Mouse (Mus musculus) midbrain, embryonic 14.5 days (tissue): ENCODE measurements around the gene Mitf. TPM values are rescaled to one million over a fixed set of nuclear protein-coding genes. Genes with fewer than 3 reads are reported as not detected.

Experiments
- ATAC-seq: fragments of 200-750 bp; cut with Nextera tagmentation; 2 replicates; pipeline ENCODE4 v1.8.0; 2017; ENCODE audit warnings: moderate number of reproducible peaks, moderate library complexity; ENCODE audit not compliant: low FRiP score, low TSS enrichment
- DNase-seq: peaks from one replicate; pipeline ENCODE4 v3.0.0-alpha.2; 2015
- H3K27ac ChIP-seq: fragments of 300-500 bp; sonication (generic); replicated peaks from 2 replicates; pipeline ENCODE4 v1.5.1; 2014; ENCODE audit warnings: mild to moderate bottlenecking, low read depth, low read length, moderate library complexity
- H3K27me3 ChIP-seq: fragments of 300-500 bp; sonication (generic); 2 replicates; pipeline ENCODE4 v1.6.1; 2014; ENCODE audit warnings: low read length, control low read depth, mixed read lengths; ENCODE audit not compliant: control insufficient read depth, insufficient read depth
- H3K36me3 ChIP-seq: fragments of 300-500 bp; sonication (generic); 2 replicates; pipeline ENCODE4 v1.6.1; 2014; ENCODE audit warnings: low read length, control low read depth; ENCODE audit not compliant: control insufficient read depth, insufficient read depth
- H3K4me1 ChIP-seq: fragments of 300-500 bp; sonication (generic); 2 replicates; pipeline ENCODE4 v1.6.1; 2014; ENCODE audit warnings: mild to moderate bottlenecking, antibody characterized with exemption, low read length, control low read depth; ENCODE audit not compliant: control insufficient read depth, insufficient read depth
- H3K4me2 ChIP-seq: fragments of 300-500 bp; sonication (generic); 2 replicates; pipeline ENCODE4 v1.6.1; 2014; ENCODE audit warnings: mild to moderate bottlenecking, low read length, moderate library complexity
- H3K4me3 ChIP-seq: fragments of 300-500 bp; sonication (generic); replicated peaks from 2 replicates; pipeline ENCODE4 v1.5.1; 2014; ENCODE audit warnings: low read depth, low read length
- H3K9ac ChIP-seq: fragments of 300-500 bp; sonication (generic); replicated peaks from 2 replicates; pipeline ENCODE4 v1.6.1; 2014; ENCODE audit warnings: mild to moderate bottlenecking, low read length, moderate library complexity
- H3K9me3 ChIP-seq: fragments of 300-500 bp; sonication (generic); 2 replicates; pipeline ENCODE4 v1.6.1; 2016; ENCODE audit warnings: low read length, control low read depth, mixed read lengths; ENCODE audit not compliant: control insufficient read depth
- WGBS: fragments of 180-500 bp; shearing (Covaris S2); extraction: QIAGEN DNeasy Blood & Tissue Kit; methylation state at CpG from one replicate; pipeline ENCODE4 v1.1.7; 2014; 5-methylcytosine and 5-hydroxymethylcytosine counted together
- polyA plus RNA-seq: library from polyadenylated mRNA; unstranded; fragments of >200 nt; fragmentation: Nextera tagmentation; extraction: Ambion mirVana; gene quantifications from 2 replicates; pipeline ENCODE4 v1.2.1, GENCODE M21; 2014

Gene Mitf
- polyA plus RNA-seq, 1 experiment from 2014 or later: 0.74 TPM

- ATAC-seq (no peak), DNase-seq (no peak)
- Histone ChIP-seq H3K4me3 (no peak overlapping the region), H3K9ac (no peak overlapping the region), H3K27ac (no peak overlapping the region), H3K36me3 (no peaks in the 10 kb centered on the region), H3K9me3 (no peaks in the 10 kb centered on the region), H3K27me3 (no peaks in the 10 kb centered on the region), H3K4me2 (no peak overlapping the region), H3K4me1 (no peaks in the 10 kb centered on the region)
- WGBS: 66% methylated on average over 3 of the region's 3 CpGs
Measured at GRCm38 (mm10) chr6:97964750-97965149, 157.9 kb downstream of the Mitf start.

GRCm38 (mm10) chr6:97981668-97982067 is 174.8 kb downstream of the Mitf start:
- no peaks in the 10 kb centered on the region for H3K27me3 ChIP-seq
- no peak overlapping the region for H3K27ac ChIP-seq
- no peaks in the 10 kb centered on the region for H3K36me3 ChIP-seq
- 47% methylated on average over 9 of the region's 9 CpGs for WGBS
- no peak for DNase-seq
- ATAC-seq: no peak
- no peak overlapping the region for H3K4me2 ChIP-seq
- H3K9ac ChIP-seq: no peak overlapping the region
- no peak overlapping the region for H3K4me3 ChIP-seq
- H3K9me3 ChIP-seq: no peaks in the 10 kb centered on the region
- H3K4me1 ChIP-seq: no peaks in the 10 kb centered on the region

- no peaks in the 10 kb centered on the region for H3K36me3 ChIP-seq
- 69% methylated on average over 9 of the region's 9 CpGs for WGBS
- H3K9me3 ChIP-seq: no peaks in the 10 kb centered on the region
- no peak overlapping the region for H3K27ac ChIP-seq
- H3K4me1 ChIP-seq: no peaks in the 10 kb centered on the region
- DNase-seq: no peak
- no peaks in the 10 kb centered on the region for H3K27me3 ChIP-seq
- no peak overlapping the region for H3K4me3 ChIP-seq
- no peak for ATAC-seq
- no peak overlapping the region for H3K4me2 ChIP-seq
- H3K9ac ChIP-seq: no peak overlapping the region
Measured at GRCm38 (mm10) chr6:97985658-97986057, 178.8 kb downstream of the Mitf start.

- Histone ChIP-seq H3K4me2 (no peak overlapping the region), H3K36me3 (no peaks in the 10 kb centered on the region), H3K27ac (no peak overlapping the region), H3K27me3 (no peaks in the 10 kb centered on the region), H3K9me3 (no peaks in the 10 kb centered on the region), H3K4me1 (peaks cover 3% of the 10 kb centered on the region; the same call in 1 of the 2 replicates), H3K9ac (no peak overlapping the region), H3K4me3 (no peak overlapping the region)
- WGBS: 85% methylated on average over 3 of the region's 3 CpGs
- DNase-seq (no peak), ATAC-seq (no peak)
Measured at GRCm38 (mm10) chr6:97986417-97986816, 179.6 kb downstream of the Mitf start.

GRCm38 (mm10) chr6:97993507-97993906 is 186.7 kb downstream of the Mitf start:
- H3K9ac ChIP-seq: no peak overlapping the region
- no peak overlapping the region for H3K27ac ChIP-seq
- no peak overlapping the region for H3K4me3 ChIP-seq
- no peak overlapping the region for H3K4me2 ChIP-seq
- H3K27me3 ChIP-seq: no peaks in the 10 kb centered on the region
- H3K9me3 ChIP-seq: no peaks in the 10 kb centered on the region
- DNase-seq (no peak), ATAC-seq (no peak)
- H3K36me3 ChIP-seq: no peaks in the 10 kb centered on the region
- 94% methylated on average over 12 of the region's 12 CpGs for WGBS
- peaks cover 9% of the 10 kb centered on the region; the same call in 1 of the 2 replicates for H3K4me1 ChIP-seq

- Histone ChIP-seq H3K9me3 (no peaks in the 10 kb centered on the region), H3K4me1 (peaks cover 9% of the 10 kb centered on the region; the same call in 1 of the 2 replicates), H3K36me3 (no peaks in the 10 kb centered on the region), H3K9ac (no peak overlapping the region), H3K27me3 (no peaks in the 10 kb centered on the region), H3K27ac (no peak overlapping the region), H3K4me3 (no peak overlapping the region), H3K4me2 (no peak overlapping the region)
- no peak for DNase-seq
- WGBS: 73% methylated on average over 11 of the region's 11 CpGs
- no peak for ATAC-seq
Measured at GRCm38 (mm10) chr6:97995606-97996307, 188.9 kb downstream of the Mitf start.

- WGBS: 59% methylated on average over 4 of the region's 4 CpGs
Measured at GRCm38 (mm10) chr6:98001551-98001950, 194.7 kb downstream of the Mitf start.

GRCm38 (mm10) chr6:98003114-98003513 is 196.3 kb downstream of the Mitf start:
- Histone ChIP-seq H3K27me3 (0 out of 2 replicates have a peak, but pooled peaks cover 7% of the 10 kb centered on the region), H3K9me3 (no peaks in the 10 kb centered on the region), H3K4me1 (no peaks in the 10 kb centered on the region), H3K36me3 (no peaks in the 10 kb centered on the region), H3K9ac (no peak overlapping the region), H3K4me2 (no peak overlapping the region), H3K27ac (no peak overlapping the region), H3K4me3 (no peak overlapping the region)
- no peak for ATAC-seq
- peak; percentile 92 for DNase-seq
- 21% methylated on average over 3 of the region's 3 CpGs for WGBS

More at GRCm38 (mm10) chr6:98001551-98001950, 194.7 kb downstream of the Mitf start:
- no peaks in the 10 kb centered on the region for H3K9me3 ChIP-seq
- H3K27me3 ChIP-seq: 0 out of 2 replicates have a peak, but pooled peaks cover 7% of the 10 kb centered on the region
- no peak overlapping the region for H3K4me3 ChIP-seq
- ATAC-seq (no peak), DNase-seq (no peak)
- H3K4me1 ChIP-seq: no peaks in the 10 kb centered on the region
- no peak overlapping the region for H3K9ac ChIP-seq
- H3K27ac ChIP-seq: no peak overlapping the region
- H3K4me2 ChIP-seq: no peak overlapping the region
- H3K36me3 ChIP-seq: no peaks in the 10 kb centered on the region

- no peaks in the 10 kb centered on the region for H3K4me1 ChIP-seq
Measured at GRCm38 (mm10) chr6:98005566-98005965, 198.7 kb downstream of the Mitf start.

More at GRCm38 (mm10) chr6:98005566-98005965, 198.7 kb downstream of the Mitf start:
- no peak overlapping the region for H3K27ac ChIP-seq
- no peak for ATAC-seq
- H3K4me3 ChIP-seq: no peak overlapping the region
- H3K36me3 ChIP-seq: no peaks in the 10 kb centered on the region
- H3K27me3 ChIP-seq: 0 out of 2 replicates have a peak, but pooled peaks cover 7% of the 10 kb centered on the region
- no peak overlapping the region for H3K4me2 ChIP-seq
- H3K9me3 ChIP-seq: no peaks in the 10 kb centered on the region
- peak; percentile 11 for DNase-seq
- WGBS: 71% methylated on average over 1 of the region's 1 CpGs
- H3K9ac ChIP-seq: no peak overlapping the region
